Mouse (Mus musculus): Measurements from ENCODE around the gene Cpox. TPM values are rescaled to one million over a fixed set of nuclear protein-coding genes. Genes with fewer than 3 reads are reported as not detected.

Cpox gene
- polyA plus RNA-seq, 1 experiment from 2014 or later: 17.4 TPM

DNA sequence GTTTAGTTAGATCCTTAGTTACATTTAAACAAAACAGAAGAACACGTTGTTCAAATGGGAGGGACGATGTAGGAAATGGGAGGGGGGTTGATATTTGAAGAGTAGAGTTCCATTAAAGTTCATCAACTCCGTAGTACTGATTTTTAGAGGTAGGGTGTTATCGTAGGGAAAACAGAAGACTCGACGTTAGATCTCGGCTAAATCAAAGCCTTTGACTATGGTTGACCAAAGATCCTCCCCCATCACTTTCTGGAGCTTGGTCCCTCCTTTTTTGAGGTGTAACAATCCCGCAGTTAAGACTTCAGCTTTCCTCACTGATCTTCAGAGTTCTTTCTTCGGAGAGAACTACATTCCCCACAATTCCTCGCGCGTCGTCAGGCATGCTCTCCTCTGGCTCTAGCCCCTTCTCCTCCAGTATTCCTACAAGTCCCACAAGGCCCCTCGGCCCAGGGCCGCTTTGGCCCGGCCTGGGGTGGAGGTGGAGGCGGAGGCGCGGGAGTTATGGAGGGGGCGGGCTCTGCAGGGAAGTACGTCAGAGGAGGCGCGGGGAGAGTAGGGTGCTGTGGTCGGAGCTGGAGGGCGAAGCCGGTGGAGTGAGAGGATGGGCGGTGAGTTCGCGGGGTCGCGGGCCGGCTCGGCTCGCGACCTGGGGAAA lies 57.5 kb downstream of the Cpox start, which contains the start of gene Cldnd1:
TSS of gene Cldnd1 (plus strand) at position 434 of the 655 bp plus-strand sequence.
- Histone ChIP-seq H3K27me3 (no peaks in the 10 kb centered on the region), H3K4me1 (replicated peaks) (peaks cover 12% of the 10 kb centered on the region), H3K36me3 (peaks cover 21% of the 10 kb centered on the region), H3K4me3 (peak within 1 kb of the TSS; percentile 83), H3K9me3 (no peaks in the 10 kb centered on the region), H3K4me2 (peak within 1 kb of the TSS; percentile 60), H3K27ac (replicated peaks) (peak within 1 kb of the TSS; percentile 86), H3K9ac (peak within 1 kb of the TSS; percentile 79)
- peak; percentile 100 for ATAC-seq (ENCODE audit: low FRiP score, low read depth)
- 3% methylated on average over 26 of the region's 35 CpGs for WGBS

DNA sequence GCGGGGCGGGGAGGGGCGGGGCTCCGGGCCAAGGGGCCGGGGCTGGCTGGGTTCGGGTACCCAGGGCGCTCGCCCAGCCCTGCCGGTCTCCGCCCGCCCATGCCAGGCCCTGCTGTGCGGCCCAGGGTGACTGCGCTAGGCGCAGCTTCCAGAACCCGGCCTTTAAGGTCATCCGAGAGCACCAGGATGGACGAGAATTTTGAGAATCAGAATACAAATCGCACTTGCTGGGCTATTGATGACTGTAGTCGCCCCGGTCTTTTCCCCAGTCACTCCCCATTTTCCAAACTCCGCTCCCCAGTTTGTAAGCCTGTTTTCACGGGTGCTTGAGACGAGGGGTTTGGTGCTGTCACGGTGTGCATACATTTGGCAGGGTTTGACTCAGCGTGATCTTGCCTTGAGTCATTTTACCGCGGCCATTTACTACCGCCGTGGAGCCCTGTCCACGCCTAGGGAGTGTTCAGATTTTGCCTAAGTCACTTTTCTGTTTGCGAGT lies 58.1 kb downstream of the Cpox start:
- H3K4me1 ChIP-seq (replicated peaks): peaks cover 12% of the 10 kb centered on the region
- ATAC-seq (ENCODE audit: low FRiP score, low read depth): peak; percentile 92
- H3K4me2 ChIP-seq: peak overlapping the region; percentile 60
- H3K4me3 ChIP-seq: peak overlapping the region; percentile 83
- under 1% methylated on average over 22 of the region's 31 CpGs for WGBS
- peak overlapping the region; percentile 79 for H3K9ac ChIP-seq
- H3K27me3 ChIP-seq: no peaks in the 10 kb centered on the region
- no peaks in the 10 kb centered on the region for H3K9me3 ChIP-seq
- peak overlapping the region; percentile 86 for H3K27ac ChIP-seq (replicated peaks)
- peaks cover 26% of the 10 kb centered on the region for H3K36me3 ChIP-seq

DNA sequence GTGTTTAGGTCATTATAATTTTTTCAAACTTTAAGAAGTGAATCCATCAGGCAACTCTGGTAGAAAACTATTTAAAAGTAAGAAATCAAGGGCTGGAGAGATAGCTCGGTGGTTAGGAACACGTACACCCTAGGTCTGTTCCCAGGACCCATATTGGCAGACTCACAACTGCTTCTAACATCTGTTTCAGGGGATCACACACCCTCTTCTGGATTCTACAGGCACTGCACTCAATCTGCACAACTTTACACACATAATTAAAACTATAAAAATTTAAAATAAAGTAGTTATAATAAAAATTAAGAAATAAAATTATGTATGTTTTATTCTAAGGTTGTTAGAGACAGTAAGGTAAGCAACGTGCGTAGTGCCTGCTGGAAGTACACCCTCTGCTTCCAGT lies 68.1 kb downstream of the Cpox start:
- no peak overlapping the region for H3K9ac ChIP-seq
- ATAC-seq (ENCODE audit: low FRiP score, low read depth): no peak
- peaks cover 18% of the 10 kb centered on the region for H3K36me3 ChIP-seq
- no peaks in the 10 kb centered on the region for H3K27me3 ChIP-seq
- no peaks in the 10 kb centered on the region for H3K9me3 ChIP-seq
- no peak overlapping the region for H3K27ac ChIP-seq (replicated peaks)
- 83% methylated on average over 4 of the region's 4 CpGs for WGBS
- H3K4me3 ChIP-seq: no peak overlapping the region
- no peak overlapping the region for H3K4me2 ChIP-seq
- no peaks in the 10 kb centered on the region for H3K4me1 ChIP-seq (replicated peaks)

DNA sequence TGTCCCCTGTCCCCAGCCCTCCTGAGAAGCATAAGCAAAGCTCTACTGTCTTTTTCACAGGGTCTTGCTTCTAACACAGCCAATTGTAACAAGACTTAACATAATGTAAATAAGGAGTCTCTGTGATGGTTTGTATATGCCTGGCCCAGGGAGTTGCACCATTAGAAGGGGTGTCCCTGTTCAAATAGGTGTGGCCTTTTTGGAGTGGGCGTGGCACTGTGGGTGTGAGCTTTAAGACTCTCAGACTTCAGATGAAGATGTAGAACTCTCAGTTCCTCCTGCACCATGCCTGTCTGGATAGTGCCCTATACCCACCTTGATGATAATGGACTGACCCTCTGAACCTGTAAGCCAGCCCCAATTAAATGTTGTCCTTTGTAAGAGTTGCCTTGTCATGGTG lies 68.7 kb downstream of the Cpox start:
- Histone ChIP-seq H3K27ac (replicated peaks) (no peak overlapping the region), H3K36me3 (peaks cover 13% of the 10 kb centered on the region; the same call in 1 of the 2 replicates), H3K9ac (no peak overlapping the region), H3K9me3 (no peaks in the 10 kb centered on the region), H3K4me2 (no peak overlapping the region), H3K4me1 (replicated peaks) (no peaks in the 10 kb centered on the region), H3K27me3 (no peaks in the 10 kb centered on the region), H3K4me3 (no peak overlapping the region)
- no peak for ATAC-seq (ENCODE audit: low FRiP score, low read depth)
- 93% methylated on average over 1 of the region's 1 CpGs for WGBS

DNA sequence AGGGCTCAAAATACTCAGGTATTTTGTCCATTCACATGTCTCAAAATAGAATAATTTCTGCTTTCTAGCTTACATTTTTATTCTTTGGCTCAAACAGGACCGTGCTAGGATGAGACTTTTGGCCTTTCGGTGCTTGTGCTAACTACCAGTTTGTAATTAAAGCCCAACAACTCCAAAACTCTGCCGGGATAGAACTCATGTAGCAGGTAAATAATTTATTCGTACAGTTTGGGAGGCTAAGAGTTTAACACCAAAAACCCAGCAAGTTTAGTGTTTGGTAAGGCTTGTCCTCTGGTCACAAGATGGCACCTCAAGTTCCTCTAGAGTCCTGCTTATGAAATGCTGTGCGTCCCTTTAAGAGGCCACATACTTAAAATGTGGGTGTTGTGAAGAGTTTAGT lies 70.7 kb downstream of the Cpox start:
- no peak overlapping the region for H3K9ac ChIP-seq
- H3K9me3 ChIP-seq: no peaks in the 10 kb centered on the region
- H3K27ac ChIP-seq (replicated peaks): no peak overlapping the region
- H3K36me3 ChIP-seq: no peaks in the 10 kb centered on the region
- no peaks in the 10 kb centered on the region for H3K27me3 ChIP-seq
- WGBS: 97% methylated on average over 5 of the region's 5 CpGs
- no peaks in the 10 kb centered on the region for H3K4me1 ChIP-seq (replicated peaks)
- H3K4me3 ChIP-seq: no peak overlapping the region
- no peak for ATAC-seq (ENCODE audit: low FRiP score, low read depth)
- no peak overlapping the region for H3K4me2 ChIP-seq

DNA sequence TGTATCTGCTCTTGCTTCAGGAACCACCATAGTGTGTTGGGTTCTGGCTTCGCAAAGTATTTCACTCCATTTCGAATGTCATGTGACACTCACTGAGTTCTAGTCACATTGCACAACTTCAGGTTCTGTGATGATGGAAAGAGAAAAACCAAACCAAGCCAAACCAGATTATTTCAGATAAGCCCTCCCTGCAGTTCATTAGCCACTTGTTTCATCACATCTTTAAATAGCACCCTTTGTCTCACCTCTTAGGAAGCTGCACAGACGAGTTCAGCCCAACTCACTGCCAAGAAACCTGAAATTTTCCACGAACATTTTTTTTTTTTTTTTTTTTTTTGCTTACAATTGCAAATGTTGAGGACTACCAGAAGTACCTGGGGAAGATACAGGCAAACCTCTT lies 76.6 kb downstream of the Cpox start:
- no peaks in the 10 kb centered on the region for H3K27me3 ChIP-seq
- no peaks in the 10 kb centered on the region for H3K36me3 ChIP-seq
- 84% methylated on average over 4 of the region's 4 CpGs for WGBS
- no peak for ATAC-seq (ENCODE audit: low FRiP score, low read depth)
- H3K4me3 ChIP-seq: no peak overlapping the region
- no peak overlapping the region for H3K27ac ChIP-seq (replicated peaks)
- no peaks in the 10 kb centered on the region for H3K4me1 ChIP-seq (replicated peaks)
- H3K9me3 ChIP-seq: no peaks in the 10 kb centered on the region
- no peak overlapping the region for H3K4me2 ChIP-seq
- H3K9ac ChIP-seq: no peak overlapping the region

DNA sequence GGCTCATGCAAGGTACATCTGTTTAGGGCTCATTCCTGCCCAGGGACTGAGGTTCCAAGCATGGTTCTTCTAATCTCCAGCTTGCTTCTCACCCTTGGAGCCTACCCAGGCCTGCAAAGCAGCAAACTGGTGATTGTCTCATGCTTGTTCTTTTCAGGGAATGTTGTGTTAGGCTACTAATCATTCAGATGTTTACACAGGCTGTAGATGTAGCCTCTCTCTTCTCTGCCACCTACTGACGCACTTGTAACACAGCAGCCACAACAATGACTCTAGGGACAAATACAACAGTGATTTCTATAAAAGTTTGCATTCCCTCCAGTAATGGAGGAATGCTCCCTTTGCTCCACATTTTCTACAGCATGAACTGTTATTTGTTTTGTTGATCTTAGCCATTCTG lies 81.2 kb downstream of the Cpox start:
- Histone ChIP-seq H3K9me3 (no peaks in the 10 kb centered on the region), H3K36me3 (no peaks in the 10 kb centered on the region), H3K27me3 (no peaks in the 10 kb centered on the region), H3K4me2 (no peak overlapping the region), H3K27ac (replicated peaks) (no peak overlapping the region), H3K4me3 (no peak overlapping the region), H3K4me1 (replicated peaks) (no peaks in the 10 kb centered on the region), H3K9ac (no peak overlapping the region)
- ATAC-seq (ENCODE audit: low FRiP score, low read depth): no peak
- WGBS: 40% methylated on average over 1 of the region's 1 CpGs

DNA sequence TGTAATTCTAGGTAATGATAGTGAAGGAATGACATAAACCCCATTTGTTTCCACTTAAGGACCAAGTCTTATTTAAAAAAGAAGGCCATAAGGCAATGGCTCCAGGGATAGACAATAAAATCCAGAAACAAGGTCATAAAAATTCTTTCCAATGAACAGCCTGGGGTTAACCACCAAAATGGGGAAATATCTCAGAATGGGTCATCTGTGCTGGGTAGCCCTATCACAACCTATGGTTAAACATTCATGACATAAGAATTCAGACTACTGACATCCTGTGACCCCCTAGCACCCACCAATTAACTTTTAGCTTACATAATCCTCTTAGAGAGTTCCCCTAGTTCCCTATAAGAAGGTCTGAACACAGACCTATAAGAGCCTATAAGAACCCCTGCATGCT lies 86.1 kb downstream of the Cpox start:
- Histone ChIP-seq H3K9ac (no peak overlapping the region), H3K4me2 (no peak overlapping the region), H3K9me3 (no peaks in the 10 kb centered on the region), H3K4me3 (no peak overlapping the region), H3K27me3 (no peaks in the 10 kb centered on the region), H3K27ac (replicated peaks) (no peak overlapping the region), H3K4me1 (replicated peaks) (no peaks in the 10 kb centered on the region), H3K36me3 (no peaks in the 10 kb centered on the region)
- ATAC-seq (ENCODE audit: low FRiP score, low read depth): no peak

DNA sequence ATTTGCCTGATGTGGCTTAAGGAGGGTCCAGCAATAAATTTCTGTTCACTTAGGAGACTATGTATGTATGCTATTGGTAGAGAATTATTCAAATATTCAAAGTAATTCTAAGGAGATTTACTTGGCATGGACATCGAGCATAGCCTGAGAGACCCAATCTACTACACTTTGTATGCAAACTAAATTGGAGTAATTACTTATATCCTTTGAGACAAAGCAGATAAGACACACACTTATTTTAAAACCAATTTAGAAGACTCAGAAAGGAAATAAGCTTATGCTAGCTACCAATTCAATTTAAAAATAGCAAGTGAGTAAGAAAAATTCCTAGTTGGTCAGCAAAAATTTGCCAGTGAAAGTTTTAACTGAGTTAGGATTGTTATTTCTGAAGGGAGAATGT lies 93.0 kb downstream of the Cpox start, which contains the start of gene Olfr172:
TSS of gene Olfr172 (minus strand) at position 101 of the 400 bp plus-strand sequence.
- WGBS: 67% methylated on average over 1 of the region's 1 CpGs
- no peak within 1 kb of the TSS for H3K27ac ChIP-seq (replicated peaks)
- H3K27me3 ChIP-seq: no peaks in the 10 kb centered on the region
- H3K4me3 ChIP-seq: no peak within 1 kb of the TSS
- no peak for ATAC-seq (ENCODE audit: low FRiP score, low read depth)
- H3K36me3 ChIP-seq: no peaks in the 10 kb centered on the region
- no peak within 1 kb of the TSS for H3K9ac ChIP-seq
- no peaks in the 10 kb centered on the region for H3K4me1 ChIP-seq (replicated peaks)
- no peaks in the 10 kb centered on the region for H3K9me3 ChIP-seq
- no peak within 1 kb of the TSS for H3K4me2 ChIP-seq

Small RNAs within 50 kb of the gene (microRNA-seq; reads per million reads assigned to microRNA genes)
- not detected for gene Gm27564

Other genes starting within 250 kb of the Cpox start
- gene St3gal6, start 146.0 kb upstream of the Cpox start, polyA plus RNA-seq (2015; fragmentation: Nextera tagmentation; extraction: Ambion mirVana): 13.2 and 14.2 TPM in 2 replicates
- not detected in 2 replicates for gene Gm813, start 53.3 kb upstream of the Cpox start, polyA plus RNA-seq (2015; fragmentation: Nextera tagmentation; extraction: Ambion mirVana)
- gene E330017A01Rik, start 31.6 kb upstream of the Cpox start, polyA plus RNA-seq (2015; fragmentation: Nextera tagmentation; extraction: Ambion mirVana): 0.13 TPM in 1 of 2 replicates, not detected in the other
- gene Gpr15, start 48.8 kb downstream of the Cpox start, polyA plus RNA-seq (2015; fragmentation: Nextera tagmentation; extraction: Ambion mirVana): 0.13 TPM in 1 of 2 replicates, not detected in the other
- 132 and 148 TPM in 2 replicates for gene Cldnd1, start 57.6 kb downstream of the Cpox start, polyA plus RNA-seq (2015; fragmentation: Nextera tagmentation; extraction: Ambion mirVana)
- gene Olfr172, start 92.9 kb downstream of the Cpox start, polyA plus RNA-seq (2015; fragmentation: Nextera tagmentation; extraction: Ambion mirVana): not detected in 2 replicates
- not detected in 2 replicates for gene Olfr173, start 130.0 kb downstream of the Cpox start, polyA plus RNA-seq (2015; fragmentation: Nextera tagmentation; extraction: Ambion mirVana)
- not detected in 2 replicates for gene Olfr175-ps1, start 156.5 kb downstream of the Cpox start, polyA plus RNA-seq (2015; fragmentation: Nextera tagmentation; extraction: Ambion mirVana)
- not detected in 2 replicates for gene Olfr177, start 204.5 kb downstream of the Cpox start, polyA plus RNA-seq (2015; fragmentation: Nextera tagmentation; extraction: Ambion mirVana)
- gene Olfr178, start 221.8 kb downstream of the Cpox start, polyA plus RNA-seq (2015; fragmentation: Nextera tagmentation; extraction: Ambion mirVana): not detected in 2 replicates

Measured in hindbrain, embryonic 15.5 days (tissue).